Mouse (Mus musculus): ENCODE data around the gene Pkig.

GRCm38 (mm10) chr2:163742656-163743055, 84.5 kb downstream of the Pkig start:
- no peak for TF ChIP-seq MAFK (IDR thresholded peaks at IDR 0.05; ENCODE audit: insufficient read depth, low read depth, low read length)
- TF ChIP-seq ZNF384 (IDR thresholded peaks at IDR 0.05; ENCODE audit: low read depth, low read length) = no peak
- TF ChIP-seq CHD2 (IDR thresholded peaks at IDR 0.05; ENCODE audit: low read depth, low read length) = no peak
- TF ChIP-seq ZC3H11A (IDR thresholded peaks at IDR 0.05; ENCODE audit: borderline replicate concordance, low read depth, low read length) = no peak
